Mouse (Mus musculus) urinary bladder, adult 2 months (tissue): Measurements from ENCODE around the gene Nexmif. TPM values are rescaled to one million over a fixed set of nuclear protein-coding genes. Genes with fewer than 3 reads are reported as not detected.
"Not testable (repeated sequence)": the region's sequence is repeated elsewhere in the genome, so short reads cannot be mapped to it uniquely, and the experiment has no call there.

ENCODE experiments used
- DNase-seq: peaks from one replicate; pipeline ENCODE4 v3.0.0; 2022; ENCODE audit warnings: low spot score
- polyA plus RNA-seq: library from polyadenylated mRNA; depleted of rRNA; stranded (reverse); fragments of >200 nt; gene quantifications from 2 replicates; pipeline ENCODE4 v1.2.3, GENCODE M21; 2012; rRNA removed

The Nexmif gene
- polyA plus RNA-seq: 0.10 and 0.12 TPM in 2 replicates

DNA sequence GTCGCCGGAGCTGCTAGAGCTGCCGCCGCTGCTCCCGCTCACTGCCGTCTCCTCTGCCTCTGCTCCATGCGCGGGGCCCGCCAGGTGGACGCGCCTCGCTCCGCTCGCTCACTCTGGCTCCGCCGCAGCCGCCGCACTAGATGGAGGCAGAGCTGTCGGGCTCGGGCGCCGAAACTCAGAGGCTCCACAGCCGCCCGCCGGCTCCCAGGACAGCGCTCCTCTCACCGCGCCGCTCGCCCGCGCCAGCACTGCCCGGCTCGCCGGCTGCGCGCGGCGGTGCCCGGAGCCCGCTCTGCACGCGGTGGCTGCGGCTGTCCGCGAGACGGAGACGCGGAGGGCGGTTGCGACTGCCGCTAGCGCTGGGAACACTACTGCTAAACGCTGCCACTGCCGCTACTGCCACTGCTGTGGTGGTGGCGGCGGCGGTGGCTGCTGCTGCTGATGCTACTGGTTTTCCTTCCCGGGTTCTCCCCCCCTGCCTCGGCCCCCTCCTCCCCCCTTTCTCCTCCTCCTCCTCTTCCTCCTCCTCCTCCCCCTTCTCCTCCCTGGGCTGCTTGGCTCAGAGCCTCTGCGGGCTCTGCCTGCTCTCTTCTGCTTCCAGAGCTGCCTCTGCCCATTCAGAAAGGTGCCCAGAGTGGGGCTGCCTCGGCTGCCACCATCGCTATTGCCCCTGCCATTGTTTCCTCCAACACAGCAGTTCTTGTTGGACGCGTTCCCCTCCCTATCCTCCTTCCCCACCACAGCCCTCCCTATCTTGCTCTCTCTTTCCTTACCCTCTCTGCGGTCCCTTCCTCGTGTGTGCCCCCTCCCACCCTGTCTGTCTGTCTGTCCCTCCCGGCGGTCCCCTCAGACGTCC lies at the start of gene Nexmif:
Gene Nexmif, minus strand, starts transcription at position 450 of the 856 bp plus-strand sequence.
- DNase-seq: peak; percentile 26

DNA sequence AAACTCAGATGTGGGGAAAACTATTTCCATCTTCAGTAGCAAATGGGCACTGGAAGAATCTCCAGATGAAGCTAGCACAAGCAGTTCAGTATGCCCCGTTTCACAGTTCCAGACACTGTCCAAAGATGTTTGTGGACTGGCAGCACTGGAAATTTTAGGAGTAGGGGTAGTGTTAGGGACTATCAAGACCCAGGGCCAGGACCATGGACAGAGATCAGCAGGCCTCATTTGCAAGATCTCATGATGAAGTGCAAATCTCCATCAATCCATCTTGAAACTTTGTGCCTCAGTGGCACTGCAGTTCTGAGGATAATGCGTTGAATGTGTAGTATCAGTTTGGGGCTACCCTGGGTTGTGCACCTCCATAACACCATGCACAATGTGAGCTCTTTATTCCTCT lies 7.7 kb upstream of the Nexmif start:
- no peak for DNase-seq

DNA sequence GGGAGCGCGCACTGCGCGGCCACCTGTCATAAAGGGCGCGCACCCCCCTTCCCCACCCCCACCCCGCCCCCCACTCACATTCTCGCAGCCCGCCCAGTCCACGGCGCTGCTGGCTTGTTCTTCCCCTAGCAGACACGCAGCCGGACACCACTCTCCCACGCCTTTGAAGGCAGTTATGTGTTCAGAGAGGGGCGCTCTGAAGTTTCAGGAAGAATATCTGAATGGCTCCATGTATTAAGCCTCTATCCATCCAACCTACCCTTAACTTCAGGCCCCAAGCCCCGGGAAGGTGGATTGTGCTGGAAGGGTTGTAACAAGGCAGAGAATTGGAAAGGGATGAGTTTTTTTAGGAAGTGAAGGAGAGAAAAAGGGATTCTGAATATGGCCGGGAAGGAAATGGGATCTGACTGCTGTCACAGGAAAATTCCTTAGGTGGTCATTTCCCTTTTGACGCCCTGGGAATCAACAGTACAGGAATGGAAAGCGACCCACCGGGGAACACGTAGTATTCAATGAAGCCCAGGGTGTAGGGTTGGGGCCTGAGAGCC lies 681 bp upstream of the Nexmif start:
- DNase-seq: no peak

DNA sequence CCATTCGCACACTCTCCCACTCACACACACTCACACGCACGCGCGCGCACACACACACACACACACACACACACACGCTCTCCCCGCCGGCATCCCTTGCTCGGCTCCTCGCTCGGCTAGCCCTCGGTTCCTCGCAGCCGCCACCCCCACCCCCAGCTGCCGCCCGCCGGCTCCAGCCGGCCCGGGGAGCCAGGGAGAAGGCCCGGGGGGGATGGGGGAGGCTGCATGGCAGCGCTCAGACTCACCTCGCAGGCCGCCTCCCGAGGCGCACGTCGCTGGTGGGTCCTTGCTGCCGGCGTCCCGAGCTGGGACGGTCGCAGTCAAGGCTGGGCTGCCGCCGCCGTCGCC lies 623 bp downstream of the Nexmif start:
- no peak for DNase-seq

DNA sequence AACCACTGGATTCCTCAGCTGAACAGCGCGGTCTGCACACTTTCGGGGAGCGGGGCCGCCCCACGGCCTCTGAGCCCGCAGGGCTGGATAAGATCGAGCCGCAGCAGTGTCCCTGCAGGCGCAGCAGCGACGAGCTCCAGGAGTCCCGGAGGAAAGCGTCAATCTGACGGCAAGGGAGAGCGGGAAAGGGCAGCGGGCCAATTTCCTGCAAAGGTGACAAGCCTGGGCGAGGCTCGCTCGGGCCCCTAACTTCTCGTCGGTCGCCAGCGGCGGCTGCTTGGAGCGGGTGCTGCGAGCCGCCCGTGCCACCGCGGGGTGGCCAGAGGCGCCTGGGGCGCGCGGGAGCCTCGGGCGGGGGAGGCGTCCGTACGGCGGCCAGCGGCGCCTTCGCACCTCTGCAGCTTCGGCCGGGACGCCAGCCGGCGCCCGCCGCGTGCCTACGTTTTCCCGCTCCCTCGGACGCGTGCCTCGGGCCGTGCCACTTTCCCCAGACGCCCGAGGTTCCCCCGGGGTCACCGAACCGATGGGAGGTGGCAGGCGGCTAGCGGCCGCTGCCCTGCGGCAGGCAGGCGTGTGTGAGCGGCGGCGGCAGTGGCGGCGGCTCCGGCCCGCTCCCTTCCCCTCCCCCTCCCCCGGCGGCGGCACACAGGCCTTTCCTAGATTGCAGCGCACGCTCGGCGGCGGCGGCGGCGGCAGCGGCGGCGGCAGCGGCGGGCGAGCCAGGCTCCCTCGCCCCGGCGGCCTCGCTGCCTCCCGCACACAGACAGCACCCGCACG lies 1.2 kb downstream of the Nexmif start:
- peak; percentile 28 for DNase-seq

DNA sequence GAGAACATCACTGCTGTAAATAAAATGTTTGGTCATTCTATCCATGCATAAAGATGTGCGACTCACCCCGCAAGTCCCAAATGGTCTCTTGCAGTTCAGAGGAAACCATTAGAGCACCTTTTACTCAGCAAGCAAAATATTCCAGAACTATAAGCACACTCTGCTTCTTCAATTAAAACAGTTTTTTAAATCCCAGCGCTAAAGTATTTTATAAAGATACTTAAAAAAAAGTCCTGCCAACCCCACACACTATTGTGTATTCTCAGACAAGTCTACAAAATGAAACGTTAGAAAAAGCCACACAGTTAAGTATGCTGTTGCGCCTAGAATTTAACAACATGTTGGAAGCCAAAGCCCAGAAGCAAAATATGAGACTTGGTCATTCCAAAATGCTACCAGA lies 1.9 kb downstream of the Nexmif start:
- no peak for DNase-seq

DNA sequence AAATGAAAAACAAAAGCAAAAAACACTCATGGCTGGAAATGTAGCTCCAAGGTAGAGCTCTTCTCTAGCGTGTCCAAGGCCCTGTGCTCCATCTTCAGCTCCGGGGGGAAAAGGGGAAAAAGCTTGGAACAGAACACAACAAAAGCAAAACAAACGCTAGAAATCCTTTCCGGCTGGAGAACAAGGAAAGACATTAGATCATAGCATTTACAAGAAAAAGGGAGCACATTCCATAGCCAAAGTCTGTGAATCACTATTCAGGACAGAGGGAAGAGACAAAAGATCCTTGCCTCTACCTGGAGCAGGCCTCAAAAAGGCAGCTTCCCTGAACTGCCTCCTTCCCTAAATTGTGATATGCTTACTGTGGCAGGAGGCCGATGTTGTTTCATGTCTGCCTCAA lies 4.4 kb downstream of the Nexmif start:
- DNase-seq: no peak

DNA sequence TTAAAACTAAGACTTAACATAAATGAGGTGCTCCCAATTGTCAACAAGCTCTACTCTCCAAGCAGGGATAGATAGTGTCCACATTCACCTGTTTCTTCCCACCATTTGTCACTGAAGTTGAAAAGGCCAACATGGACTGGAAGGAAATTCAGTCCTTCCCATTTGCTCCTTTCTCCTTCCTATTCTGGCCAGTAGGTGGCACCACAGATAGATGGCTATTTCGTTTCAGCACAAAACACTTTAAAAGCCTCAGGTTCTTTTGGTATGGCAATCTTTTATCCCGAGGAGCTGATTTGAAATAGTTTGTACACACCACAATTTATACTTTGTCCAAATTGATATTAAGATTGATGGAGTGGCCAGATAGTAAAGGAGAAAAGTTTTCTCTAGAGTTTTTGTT lies 21.7 kb downstream of the Nexmif start:
- DNase-seq: no peak

DNA sequence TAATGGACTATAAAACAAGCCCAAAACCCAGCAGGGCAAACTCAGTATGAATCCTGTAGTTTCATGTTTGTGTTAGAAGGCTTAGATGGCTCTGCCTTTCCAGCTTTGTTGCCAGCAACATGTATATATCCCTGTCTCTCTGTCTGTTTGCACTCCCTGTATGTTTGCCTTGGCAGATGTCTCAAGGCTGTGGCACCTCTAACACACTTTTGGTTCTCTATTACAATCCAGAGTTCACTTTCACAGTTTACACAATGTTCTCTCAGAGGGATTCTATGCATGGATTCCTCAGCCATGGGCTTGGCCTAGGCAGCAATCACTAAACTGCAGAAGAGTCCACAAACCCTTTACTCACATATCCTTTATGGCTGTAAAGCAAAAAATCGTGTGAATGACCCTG lies 50.9 kb downstream of the Nexmif start:
- DNase-seq: no peak

DNA sequence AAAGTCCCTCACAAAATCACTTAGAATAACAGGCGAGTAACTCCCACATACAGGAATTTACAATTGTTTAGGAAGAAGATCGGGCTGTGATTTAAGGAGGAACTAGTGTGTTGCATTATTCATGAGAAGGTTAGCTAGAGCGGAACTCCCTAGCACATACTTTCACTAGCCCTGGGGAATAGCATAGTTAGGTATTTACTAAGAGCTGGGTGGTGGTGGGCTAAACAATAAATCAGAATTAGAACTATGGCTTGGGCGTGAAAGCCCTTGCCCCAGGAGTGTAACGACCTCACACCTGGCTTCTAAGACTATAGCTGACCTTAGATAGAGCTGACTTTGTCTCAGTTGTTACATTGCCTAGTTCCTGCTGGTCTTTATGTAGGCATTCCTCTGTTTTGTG lies 85.7 kb downstream of the Nexmif start:
- DNase-seq: not testable (repeated sequence)

DNA sequence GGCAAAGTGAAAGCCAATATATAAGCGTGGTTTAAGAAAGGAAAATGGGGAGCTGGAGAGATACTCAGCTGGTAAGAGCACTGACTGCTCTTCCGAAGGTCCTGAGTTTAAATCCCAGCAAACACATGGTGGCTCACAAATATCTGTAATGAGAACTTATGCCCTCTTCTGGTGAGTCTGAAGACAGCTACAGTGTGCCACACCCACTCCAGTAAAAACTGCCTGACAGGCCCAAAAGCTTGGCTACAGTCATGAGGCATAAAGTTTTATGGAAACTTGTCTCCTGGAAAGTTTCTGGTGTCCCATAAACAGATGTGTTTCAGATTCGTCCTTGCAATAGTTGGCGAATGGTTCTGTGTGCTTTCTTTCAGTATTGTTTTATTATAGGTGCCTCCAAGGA lies 86.4 kb downstream of the Nexmif start:
- no peak for DNase-seq

DNA sequence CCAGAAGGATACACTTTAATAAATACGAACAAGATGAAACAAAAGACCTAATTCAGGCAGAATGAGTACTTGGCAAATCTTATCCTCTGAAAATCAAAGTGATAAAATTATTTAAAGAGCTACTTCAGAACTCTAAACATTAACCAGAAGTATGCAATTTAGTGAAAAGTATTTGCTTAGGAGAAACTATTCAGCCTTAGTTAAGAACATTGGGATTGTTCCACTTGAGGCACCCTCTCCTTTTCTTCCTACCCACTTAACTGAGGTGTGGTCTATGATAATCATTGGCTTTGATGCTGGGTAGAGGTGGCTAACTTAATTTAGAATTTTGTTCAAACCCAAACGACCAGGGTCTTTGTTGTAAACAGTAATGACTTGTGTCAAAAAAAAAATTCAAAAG lies 146.1 kb downstream of the Nexmif start:
- no peak for DNase-seq

DNA sequence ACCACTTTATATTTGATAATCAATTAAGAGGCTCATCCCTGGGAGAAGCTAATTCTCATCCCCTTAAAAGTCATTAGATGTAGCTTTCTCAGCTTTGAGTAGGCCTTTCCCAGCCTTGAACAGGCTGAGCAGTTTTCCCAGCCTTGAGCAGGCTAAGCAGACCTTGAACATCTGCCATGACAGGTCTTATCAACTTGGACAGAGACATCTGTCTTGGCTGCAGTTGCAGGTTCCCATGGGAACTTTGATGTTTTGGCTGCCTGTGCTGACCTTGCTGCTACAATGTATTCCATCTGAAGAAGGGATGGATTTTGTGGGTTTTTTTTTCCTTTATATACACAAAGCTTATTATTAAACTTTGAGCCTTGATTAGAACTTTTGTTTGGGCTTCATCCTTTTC lies 160.7 kb downstream of the Nexmif start:
- no peak for DNase-seq

DNA sequence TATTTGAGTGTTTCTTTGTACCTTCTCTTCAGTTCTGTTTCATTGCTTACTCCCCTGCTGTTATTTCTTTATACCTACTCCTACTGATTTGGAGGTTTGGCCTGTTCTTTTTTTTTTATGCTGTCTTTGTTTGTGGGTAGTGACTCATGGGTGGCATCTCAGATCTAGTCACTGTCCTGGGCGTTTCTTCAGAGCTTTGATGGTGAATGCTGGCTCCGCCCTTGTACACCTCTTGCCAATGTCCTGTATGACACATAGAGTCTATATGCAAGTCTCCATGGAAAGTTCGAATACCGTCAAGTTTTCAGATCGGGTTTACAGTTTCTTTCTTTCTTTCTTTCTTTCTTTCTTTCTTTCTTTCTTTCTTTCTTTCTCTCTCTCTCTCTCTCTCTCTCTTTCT lies 167.1 kb downstream of the Nexmif start:
- DNase-seq: no peak

DNA sequence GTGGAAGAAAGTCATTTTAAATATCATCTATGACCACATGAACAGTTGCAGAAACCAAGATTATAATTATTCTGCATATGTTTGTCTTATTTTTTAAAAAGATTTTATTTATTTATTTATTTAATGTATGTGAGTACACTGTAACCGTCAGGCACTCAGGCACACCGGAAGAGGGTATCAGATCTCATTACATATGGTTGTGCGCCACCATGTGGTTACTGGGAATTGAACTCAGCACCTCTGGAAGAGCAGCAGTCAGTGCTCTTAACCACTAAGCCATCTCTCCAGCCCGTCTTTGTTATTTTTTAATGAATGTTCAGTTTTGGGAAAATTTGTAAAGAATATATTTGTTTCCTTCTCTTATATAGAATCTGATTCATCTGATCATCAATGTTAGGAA lies 168.2 kb downstream of the Nexmif start:
- no peak for DNase-seq

Other genes with a start within 250 kb of the Nexmif start
- gene Rlim, start 219.9 kb downstream of the Nexmif start, polyA plus RNA-seq: 17.6 and 20.8 TPM in 2 replicates
- gene Abcb7, start 212.7 kb upstream of the Nexmif start, polyA plus RNA-seq: 5.6 and 6.6 TPM in 2 replicates